In genomic region chr8:125254188-125255005, GRCm38 (mm10) we compare ENCODE assay signal across 8 mouse cellular contexts.
A peak's percentile ranks its signal among the peaks of the same experiment; 100 is the strongest.
DNase-seq lines count a peak whose midpoint lies in the region; ATAC-seq lines count a peak whose summit lies in the region.

No protein-coding gene starts in this region.

- H3K36me3 ChIP-seq in intestine, embryonic 14.5 days (ENCODE audit: control insufficient read depth, insufficient read depth, low read length) = no peaks in the 10 kb centered on the region

- peak overlapping the region; percentile 34 for H3K4me3 ChIP-seq in intestine, embryonic 14.5 days (ENCODE audit: low read depth, low read length)

- intact Hi-C loops in left cerebral cortex, postnatal 10 days (cut with DNase I) = no loop called here

- peak; percentile 85 to 89 for DNase-seq in adrenal gland, adult (ENCODE audit: inconsistent age in 2 of 2, low spot score in 1 of 2)
- DNase-seq in embryo, embryonic 10 days (ENCODE audit: low spot score) = peak; percentile 93
- DNase-seq in gastrocnemius, postnatal 25 days = peak; percentile 74
- peak; percentile 85 for DNase-seq in intestine, embryonic 14.5 days (ENCODE audit: low spot score)
- peak; percentile 93 to 94 for DNase-seq in left cerebral cortex, postnatal 10 days (ENCODE audit: extremely low spot score in 1 of 2, low spot score in 2 of 2)
- DNase-seq in right cerebral cortex, postnatal 14 days = peak; percentile 92
- peak; percentile 82 for DNase-seq in urinary bladder, postnatal 14 days (ENCODE audit: low spot score)

- 23% methylated on average over 23 of the region's 23 CpGs for WGBS in intestine, embryonic 14.5 days

- peak overlapping the region; percentile 74 for H3K4me2 ChIP-seq in intestine, embryonic 14.5 days (ENCODE audit: low read length)

- peak; percentile 66; the same call in 1 of the 2 replicates for ATAC-seq in intestine, embryonic 14.5 days (replicated peaks; ENCODE audit: low FRiP score, low TSS enrichment, low read depth)
- peak; percentile 54 for ATAC-seq in megakaryocyte progenitor cell, adult 5-6 weeks (replicated peaks; ENCODE audit: poor library complexity)

- no peaks in the 10 kb centered on the region for H3K9me3 ChIP-seq in intestine, embryonic 14.5 days (ENCODE audit: control insufficient read depth, low read length)

- H3K27ac ChIP-seq in intestine, embryonic 14.5 days (ENCODE audit: low read depth) = peak overlapping the region; percentile 10; the same call in 1 of the 2 replicates

- no peaks in the 10 kb centered on the region for H3K27me3 ChIP-seq in intestine, embryonic 14.5 days (replicated peaks; ENCODE audit: control insufficient read depth, insufficient read depth, low read length)

- H3K9ac ChIP-seq in intestine, embryonic 14.5 days (ENCODE audit: low read length) = peak overlapping the region; percentile 37

- peaks cover 8% of the 10 kb centered on the region for H3K4me1 ChIP-seq in intestine, embryonic 14.5 days (replicated peaks; ENCODE audit: control insufficient read depth, insufficient read depth, low read length)

Comparison
In these comparisons a context has a peak if more than half of its experiments do, and no peak if none do; other contexts are left out.
1. Peak in every context shown above with its lines: DNase-seq, ATAC-seq, H3K4me3 ChIP-seq and H3K27ac ChIP-seq.